Mouse (Mus musculus) embryonic fibroblast, embryonic 13.5 days (primary cell): ENCODE data around the gene Tbc1d14. TPM values are rescaled to one million over a fixed set of nuclear protein-coding genes. Genes with fewer than 3 reads are reported as not detected.

ENCODE experiments used
- H3K27ac ChIP-seq: 2 replicates; pipeline ENCODE4 v1.5.1; 2012; ENCODE audit warnings: low read length, control low read depth, inconsistent platforms; ENCODE audit not compliant: insufficient read depth
- H3K4me1 ChIP-seq: 2 replicates; pipeline ENCODE4 v1.6.1; 2011; ENCODE audit warnings: low read length; ENCODE audit not compliant: control insufficient read depth, insufficient read depth
- H3K4me3 ChIP-seq: 2 replicates; pipeline ENCODE4 v1.5.1; 2011; ENCODE audit warnings: mild to moderate bottlenecking, control low read depth, low read length; ENCODE audit not compliant: insufficient read depth
- CTCF ChIP-seq: IDR thresholded peaks from 2 replicates; pipeline ENCODE4 v1.5.1; 2011; ENCODE audit warnings: mild to moderate bottlenecking, control low read depth, low read length, moderate library complexity, borderline replicate concordance; ENCODE audit not compliant: insufficient read depth
- POLR2A ChIP-seq: IDR thresholded peaks from 2 replicates; pipeline ENCODE4 v1.6.1; 2011; ENCODE audit warnings: low read depth, mild to moderate bottlenecking, control low read depth, low read length, moderate library complexity
- polyA plus RNA-seq: library from polyadenylated mRNA; stranded (reverse); fragments of >200 nt; gene quantifications from 2 replicates; pipeline ENCODE4 v1.2.4, GENCODE M21; 2011; ENCODE audit warnings: low read depth; ENCODE audit not compliant: missing spikeins, insufficient read length

Gene Tbc1d14
- polyA plus RNA-seq, 1 experiment: 26.1 TPM

- no peak for TF ChIP-seq POLR2A
- no peak for TF ChIP-seq CTCF
- no peak overlapping the region for H3K4me3 ChIP-seq
- H3K27ac ChIP-seq: no peak overlapping the region
- H3K4me1 ChIP-seq: peaks cover 4% of the 10 kb centered on the region
Observed at GRCm38 (mm10) chr5:36477486-36477885, 115.6 kb downstream of the Tbc1d14 start.

GRCm38 (mm10) chr5:36474283-36474682 is 118.8 kb downstream of the Tbc1d14 start:
- Histone ChIP-seq H3K4me3 (no peak overlapping the region), H3K27ac (no peak overlapping the region), H3K4me1 (no peaks in the 10 kb centered on the region)
- peak; percentile 65; the same call in 1 of the 2 replicates for TF ChIP-seq CTCF
- no peak for TF ChIP-seq POLR2A

- no peak overlapping the region for H3K4me3 ChIP-seq
Observed at GRCm38 (mm10) chr5:36472876-36473655, 120.0 kb downstream of the Tbc1d14 start.

GRCm38 (mm10) chr5:36471206-36471605 is 121.9 kb downstream of the Tbc1d14 start:
- TF ChIP-seq POLR2A (no peak), CTCF (no peak)
- Histone ChIP-seq H3K27ac (no peak overlapping the region), H3K4me3 (no peak overlapping the region)

More at GRCm38 (mm10) chr5:36472876-36473655, 120.0 kb downstream of the Tbc1d14 start:
- Histone ChIP-seq H3K4me1 (no peaks in the 10 kb centered on the region), H3K27ac (no peak overlapping the region)
- TF ChIP-seq POLR2A (no peak), CTCF (no peak)

GRCm38 (mm10) chr5:36465889-36466288 is 127.2 kb downstream of the Tbc1d14 start:
- Histone ChIP-seq H3K4me3 (peak overlapping the region; percentile 92), H3K4me1 (peaks cover 7% of the 10 kb centered on the region; the same call in 1 of the 2 replicates), H3K27ac (no peak overlapping the region)
- no peak for TF ChIP-seq CTCF
- TF ChIP-seq POLR2A: no peak

More at GRCm38 (mm10) chr5:36471206-36471605, 121.9 kb downstream of the Tbc1d14 start:
- no peaks in the 10 kb centered on the region for H3K4me1 ChIP-seq

- peak within 1 kb of the TSS; percentile 92 for H3K4me3 ChIP-seq
- H3K4me1 ChIP-seq: peaks cover 12% of the 10 kb centered on the region; the same call in 1 of the 2 replicates
- H3K27ac ChIP-seq: no peak within 1 kb of the TSS
- TF ChIP-seq CTCF (no peak), POLR2A (peak; percentile 87)
Observed at GRCm38 (mm10) chr5:36464709-36465661, 128.1 kb downstream of the Tbc1d14 start, which contains the start of gene Grpel1. Gene Grpel1 (plus strand): TSS chr5:36464998.

GRCm38 (mm10) chr5:36463391-36463790 is 129.7 kb downstream of the Tbc1d14 start:
- H3K27ac ChIP-seq: no peak overlapping the region
- TF ChIP-seq POLR2A (no peak), CTCF (no peak)
- no peak overlapping the region for H3K4me3 ChIP-seq
- H3K4me1 ChIP-seq: peaks cover 12% of the 10 kb centered on the region; the same call in 1 of the 2 replicates

GRCm38 (mm10) chr5:36462810-36463209 is 130.3 kb downstream of the Tbc1d14 start:
- TF ChIP-seq POLR2A: no peak
- peak; percentile 69 for TF ChIP-seq CTCF
- Histone ChIP-seq H3K27ac (no peak overlapping the region), H3K4me3 (no peak overlapping the region), H3K4me1 (peaks cover 12% of the 10 kb centered on the region; the same call in 1 of the 2 replicates)

GRCm38 (mm10) chr5:36461231-36461630 is 131.8 kb downstream of the Tbc1d14 start:
- no peak for TF ChIP-seq POLR2A
- no peak for TF ChIP-seq CTCF
- Histone ChIP-seq H3K4me3 (no peak overlapping the region), H3K27ac (no peak overlapping the region), H3K4me1 (peaks cover 12% of the 10 kb centered on the region)
